In genomic region chr2:119621302-119621701, GRCm38 (mm10) we compare ENCODE assay signal across 9 mouse cellular contexts. TPM values are rescaled to one million over a fixed set of nuclear protein-coding genes. Genes with fewer than 3 reads are reported as not detected.
DNase-seq lines count a peak whose midpoint lies in the region; ATAC-seq and TF ChIP-seq lines count a peak whose summit lies in the region.
"Had no signal": no experiment of that assay in that cellular context is flagged by ENCODE, and none has a peak within 500 bp of the region (broad histone marks: within the 10 kb centered on the region; RNA-seq: fewer than 3 reads in every experiment).

No protein-coding gene starts in this region.

- peaks cover 39% of the 10 kb centered on the region for H3K4me1 ChIP-seq in heart, embryonic 13.5 days
- H3K4me1 ChIP-seq in lung, postnatal 0 days (ENCODE audit: insufficient read depth, low read depth, low read length): peaks cover 8% of the 10 kb centered on the region; the same call in 1 of the 2 replicates
- peaks cover 3% of the 10 kb centered on the region; the same call in 1 of the 2 replicates for H3K4me1 ChIP-seq in lung, adult 2 months (ENCODE audit: control insufficient read depth, insufficient read depth, low read length)
- peaks cover 15% of the 10 kb centered on the region for H3K4me1 ChIP-seq in forebrain, embryonic 14.5 days (ENCODE audit: control insufficient read depth, insufficient read depth, low read length)
- H3K4me1 ChIP-seq in liver, postnatal 0 days (ENCODE audit: insufficient read depth): 0 out of 2 replicates have a peak, but pooled peaks cover 4% of the 10 kb centered on the region

- H3K9ac ChIP-seq in heart, embryonic 13.5 days: peak overlapping the region; percentile 50; the same call in 1 of the 2 replicates
- 0 out of 2 replicates have a peak overlapping the region, but pooled peaks have one; percentile 23 for H3K9ac ChIP-seq in lung, postnatal 0 days (replicated peaks; ENCODE audit: low read depth)
- 0 out of 2 replicates have a peak overlapping the region, but pooled peaks have one; percentile 32 for H3K9ac ChIP-seq in forebrain, embryonic 14.5 days (ENCODE audit: low read length)
- H3K9ac ChIP-seq in liver, postnatal 0 days (replicated peaks): peak overlapping the region; percentile 37; the same call in 1 of the 2 replicates

- no peak for TF ChIP-seq CTCF in lung, postnatal 0 days (IDR thresholded peaks at IDR 0.05)
- no peak for TF ChIP-seq CTCF in lung, adult 2 months (IDR thresholded peaks at IDR 0.05; ENCODE audit: insufficient read depth, low read length)
- TF ChIP-seq CTCF in liver, postnatal 0 days (IDR thresholded peaks at IDR 0.05; ENCODE audit: low read depth): no peak

- H3K4me2 ChIP-seq in heart, embryonic 13.5 days: peak overlapping the region; percentile 89
- H3K4me2 ChIP-seq in lung, postnatal 0 days (replicated peaks; ENCODE audit: low read depth, low read length): no peak overlapping the region
- peak overlapping the region; percentile 33 for H3K4me2 ChIP-seq in forebrain, embryonic 14.5 days (ENCODE audit: low read length)
- peak overlapping the region; percentile 75 for H3K4me2 ChIP-seq in liver, postnatal 0 days (ENCODE audit: low read depth, low read length)

- no peaks in the 10 kb centered on the region for H3K27me3 ChIP-seq in heart, embryonic 13.5 days (replicated peaks)
- no peaks in the 10 kb centered on the region for H3K27me3 ChIP-seq in lung, postnatal 0 days (replicated peaks; ENCODE audit: insufficient read depth, low read length)
- no peaks in the 10 kb centered on the region for H3K27me3 ChIP-seq in forebrain, embryonic 14.5 days (replicated peaks; ENCODE audit: control insufficient read depth, insufficient read depth, low read length)
- H3K27me3 ChIP-seq in liver, postnatal 0 days (ENCODE audit: insufficient read depth, low read length): no peaks in the 10 kb centered on the region

- no peak for TF ChIP-seq EP300 in lung, postnatal 0 days (IDR thresholded peaks at IDR 0.05)
- no peak for TF ChIP-seq EP300 in liver, postnatal 0 days (IDR thresholded peaks at IDR 0.05; ENCODE audit: low read depth)

- no peak for TF ChIP-seq POLR2A in lung, adult 2 months (IDR thresholded peaks at IDR 0.05; ENCODE audit: borderline replicate concordance, extremely low read depth, low read depth, low read length)

- no peak for ATAC-seq in heart, embryonic 13.5 days (ENCODE audit: extremely low read depth, insufficient number of reproducible peaks, low FRiP score, low TSS enrichment)
- ATAC-seq in lung, postnatal 0 days: no peak
- no peak for ATAC-seq in forebrain, embryonic 14.5 days
- no peak for ATAC-seq in liver, postnatal 0 days
- ATAC-seq: inflammation-experienced regulatory T-cells, adult 6 months had no signal

- intact Hi-C loops in heart, postnatal 36 days (cut with DNase I): no loop called here

- no peak for DNase-seq in heart, postnatal 36 days
- DNase-seq in lung, postnatal 0 days (ENCODE audit: low spot score): no peak
- DNase-seq in lung, adult 2 months: no peak
- no peak for DNase-seq in forebrain, embryonic 14.5 days (ENCODE audit: low spot score)
- no peak for DNase-seq in liver, postnatal 0 days
- DNase-seq in right cerebral cortex, postnatal 14 days: no peak
- no peak for DNase-seq in natural killer cell, adult 2 months (ENCODE audit: low spot score in 2 of 2)

- H3K9me3 ChIP-seq in heart, embryonic 13.5 days: no peaks in the 10 kb centered on the region
- H3K9me3 ChIP-seq in lung, postnatal 0 days (ENCODE audit: low read length): no peaks in the 10 kb centered on the region
- no peaks in the 10 kb centered on the region for H3K9me3 ChIP-seq in forebrain, embryonic 14.5 days (replicated peaks; ENCODE audit: control insufficient read depth, low read length)
- H3K9me3 ChIP-seq in liver, postnatal 0 days (ENCODE audit: low read length): no peaks in the 10 kb centered on the region

- H3K4me3 ChIP-seq in heart, embryonic 13.5 days: peak overlapping the region; percentile 16; the same call in 1 of the 2 replicates
- no peak overlapping the region for H3K4me3 ChIP-seq in lung, postnatal 0 days (ENCODE audit: low read depth, low read length)
- H3K4me3 ChIP-seq in lung, adult 2 months (replicated peaks; ENCODE audit: extremely low read depth, low read depth, low read length): no peak overlapping the region
- H3K4me3 ChIP-seq in forebrain, embryonic 14.5 days (ENCODE audit: low read depth, low read length): no peak overlapping the region
- H3K4me3 ChIP-seq in liver, postnatal 0 days (ENCODE audit: low read depth, low read length): peak overlapping the region; percentile 78

- 99% methylated on average over 2 of the region's 2 CpGs for WGBS in heart, embryonic 13.5 days
- WGBS in lung, postnatal 0 days: 89% methylated on average over 2 of the region's 2 CpGs
- 95% methylated on average over 2 of the region's 2 CpGs for WGBS in lung, adult 2 months
- 97% methylated on average over 2 of the region's 2 CpGs for WGBS in forebrain, embryonic 14.5 days
- WGBS in liver, postnatal 0 days (ENCODE audit: insufficient replicate concordance): 78% methylated on average over 2 of the region's 2 CpGs

- H3K27ac ChIP-seq in heart, embryonic 13.5 days (replicated peaks): no peak overlapping the region
- H3K27ac ChIP-seq in lung, postnatal 0 days (ENCODE audit: low read length): no peak overlapping the region
- no peak overlapping the region for H3K27ac ChIP-seq in forebrain, embryonic 14.5 days (ENCODE audit: low read depth, low read length)
- H3K27ac ChIP-seq in liver, postnatal 0 days (ENCODE audit: low read depth): no peak overlapping the region

- H3K36me3 ChIP-seq in heart, embryonic 13.5 days: peaks cover 32% of the 10 kb centered on the region
- H3K36me3 ChIP-seq in lung, postnatal 0 days (ENCODE audit: insufficient read depth, low read length): no peaks in the 10 kb centered on the region
- peaks cover 25% of the 10 kb centered on the region; the same call in 1 of the 2 replicates for H3K36me3 ChIP-seq in forebrain, embryonic 14.5 days (ENCODE audit: control insufficient read depth, insufficient read depth, low read length)
- peaks cover 30% of the 10 kb centered on the region for H3K36me3 ChIP-seq in liver, postnatal 0 days (replicated peaks; ENCODE audit: insufficient read depth, low read length)

RNA-seq across cellular contexts. Expression of gene Oip5, which starts 3.0 kb away (rescaled TPM):
- 20.4 and 22.8 TPM in 2 replicates for polyA plus RNA-seq in heart, embryonic 13.5 days (2015; fragmentation: Nextera tagmentation; extraction: Ambion mirVana)
- total RNA-seq in heart, postnatal 36 days (2021): under 1 TPM; 0.24 to 0.56 TPM
- 2.8 and 3.0 TPM in 2 replicates for polyA plus RNA-seq in lung, postnatal 0 days (2015; fragmentation: Nextera tagmentation; extraction: Ambion mirVana)
- 0.81 and 1.3 TPM in 2 replicates for polyA plus RNA-seq in lung, adult 2 months (2012; rRNA removed)
- 13.2 and 14.8 TPM in 2 replicates for polyA plus RNA-seq in forebrain, embryonic 14.5 days (2014; fragmentation: Nextera tagmentation; extraction: Ambion mirVana)
- polyA plus RNA-seq in liver, postnatal 0 days (2015; fragmentation: Nextera tagmentation; extraction: Ambion mirVana): 14.3 and 16.5 TPM in 2 replicates

RNA-seq across cellular contexts. Expression of gene Nusap1, which starts 3.2 kb away (rescaled TPM):
- 43.6 and 46.0 TPM in 2 replicates for polyA plus RNA-seq in heart, embryonic 13.5 days (2015; fragmentation: Nextera tagmentation; extraction: Ambion mirVana)
- 1 to 10 TPM; 1.7 TPM for total RNA-seq in heart, postnatal 36 days (2021)
- polyA plus RNA-seq in lung, postnatal 0 days (2015; fragmentation: Nextera tagmentation; extraction: Ambion mirVana): 3.9 and 5.7 TPM in 2 replicates
- polyA plus RNA-seq in lung, adult 2 months (2012; rRNA removed): 0.10 and 0.49 TPM in 2 replicates
- 38.0 and 41.9 TPM in 2 replicates for polyA plus RNA-seq in forebrain, embryonic 14.5 days (2014; fragmentation: Nextera tagmentation; extraction: Ambion mirVana)
- polyA plus RNA-seq in liver, postnatal 0 days (2015; fragmentation: Nextera tagmentation; extraction: Ambion mirVana): 45.8 and 48.5 TPM in 2 replicates

RNA-seq across cellular contexts. Expression of gene Ndufaf1, which starts 41.3 kb away (rescaled TPM):
- polyA plus RNA-seq in heart, embryonic 13.5 days (2015; fragmentation: Nextera tagmentation; extraction: Ambion mirVana): 49.0 and 53.0 TPM in 2 replicates
- 10 to 100 TPM; 58.3 to 70.4 TPM for total RNA-seq in heart, postnatal 36 days (2021)
- polyA plus RNA-seq in lung, postnatal 0 days (2015; fragmentation: Nextera tagmentation; extraction: Ambion mirVana): 22.8 and 23.3 TPM in 2 replicates
- polyA plus RNA-seq in lung, adult 2 months (2012; rRNA removed): 1.7 and 4.6 TPM in 2 replicates
- polyA plus RNA-seq in forebrain, embryonic 14.5 days (2014; fragmentation: Nextera tagmentation; extraction: Ambion mirVana): 36.7 and 37.6 TPM in 2 replicates
- 26.7 and 27.2 TPM in 2 replicates for polyA plus RNA-seq in liver, postnatal 0 days (2015; fragmentation: Nextera tagmentation; extraction: Ambion mirVana)

RNA-seq across cellular contexts. Expression of gene Rtf1, which starts 53.6 kb away (rescaled TPM):
- polyA plus RNA-seq in heart, embryonic 13.5 days (2015; fragmentation: Nextera tagmentation; extraction: Ambion mirVana): 21.6 and 25.6 TPM in 2 replicates
- 10 to 100 TPM; 22.9 to 24.0 TPM for total RNA-seq in heart, postnatal 36 days (2021)
- polyA plus RNA-seq in lung, postnatal 0 days (2015; fragmentation: Nextera tagmentation; extraction: Ambion mirVana): 39.2 and 40.0 TPM in 2 replicates
- 6.7 and 10.3 TPM in 2 replicates for polyA plus RNA-seq in lung, adult 2 months (2012; rRNA removed)
- polyA plus RNA-seq in forebrain, embryonic 14.5 days (2014; fragmentation: Nextera tagmentation; extraction: Ambion mirVana): 32.6 and 38.0 TPM in 2 replicates
- polyA plus RNA-seq in liver, postnatal 0 days (2015; fragmentation: Nextera tagmentation; extraction: Ambion mirVana): 17.0 and 19.3 TPM in 2 replicates

Comparison
In these comparisons a context has a peak if more than half of its experiments do, and no peak if none do; other contexts are left out.
1. H3K4me3 ChIP-seq: peak in heart, embryonic 13.5 days (single experiment) and liver, postnatal 0 days (single experiment); none in lung, postnatal 0 days (single experiment), lung, adult 2 months (single experiment) and forebrain, embryonic 14.5 days (single experiment).
2. Peak in every context shown above with its lines, with median percentiles within 50 percentile points of each other: H3K9ac ChIP-seq.